Mouse (Mus musculus) small intestine, adult 2 months (tissue): Measurements from ENCODE around the gene Mri1. TPM values are rescaled to one million over a fixed set of nuclear protein-coding genes. Genes with fewer than 3 reads are reported as not detected.

Experiments
- H3K27ac ChIP-seq: fragments of 200-500 bp; 2 replicates; pipeline ENCODE4 v1.5.1; 2012; ENCODE audit warnings: low read depth, low read length, control low read depth, inconsistent platforms; ENCODE audit not compliant: insufficient read depth
- H3K27me3 ChIP-seq: fragments of 200-500 bp; 2 replicates; pipeline ENCODE4 v1.6.1; 2012; ENCODE audit warnings: mild to moderate bottlenecking, moderate library complexity, low read length, inconsistent platforms; ENCODE audit not compliant: control insufficient read depth, insufficient read depth
- H3K36me3 ChIP-seq: fragments of 200-500 bp; 2 replicates; pipeline ENCODE4 v1.6.1; 2012; ENCODE audit warnings: mild to moderate bottlenecking, low read length, control low read depth, inconsistent platforms; ENCODE audit not compliant: control insufficient read depth, insufficient read depth
- H3K4me1 ChIP-seq: fragments of 200-500 bp; 2 replicates; pipeline ENCODE4 v1.6.1; 2012; ENCODE audit warnings: low read length, inconsistent platforms, mixed read lengths; ENCODE audit not compliant: control insufficient read depth, insufficient read depth, insufficient read length
- H3K4me3 ChIP-seq: fragments of 200-500 bp; 2 replicates; pipeline ENCODE4 v1.5.1; 2012; ENCODE audit warnings: low read depth, mild to moderate bottlenecking, control low read depth, inconsistent platforms, low read length, moderate library complexity
- CTCF ChIP-seq: fragments of 200-500 bp; IDR thresholded peaks from 2 replicates; pipeline ENCODE4 v1.5.1; 2012; ENCODE audit warnings: low read depth, mild to moderate bottlenecking, control low read depth, inconsistent platforms, low read length, moderate library complexity, mixed read lengths; ENCODE audit not compliant: insufficient replicate concordance, insufficient read length; ENCODE audit errors: extremely low read depth
- POLR2A ChIP-seq: fragments of 200-500 bp; IDR thresholded peaks from 2 replicates; pipeline ENCODE4 v1.6.1; 2012; ENCODE audit warnings: low read depth, mild to moderate bottlenecking, control low read depth, inconsistent platforms, low read length, moderate library complexity
- WGBS: fragments of 180-500 bp; shearing (Covaris S2); methylation state at CpG from one replicate; pipeline ENCODE4 v1.1.7; 2018; 5-methylcytosine and 5-hydroxymethylcytosine counted together
- polyA plus RNA-seq: library from polyadenylated mRNA; depleted of rRNA; stranded (reverse); fragments of >200 nt; gene quantifications from 2 replicates; pipeline ENCODE4 v1.2.3, GENCODE M21; 2012

Gene Mri1
- polyA plus RNA-seq, 1 experiment, result 76.0 TPM

DNA sequence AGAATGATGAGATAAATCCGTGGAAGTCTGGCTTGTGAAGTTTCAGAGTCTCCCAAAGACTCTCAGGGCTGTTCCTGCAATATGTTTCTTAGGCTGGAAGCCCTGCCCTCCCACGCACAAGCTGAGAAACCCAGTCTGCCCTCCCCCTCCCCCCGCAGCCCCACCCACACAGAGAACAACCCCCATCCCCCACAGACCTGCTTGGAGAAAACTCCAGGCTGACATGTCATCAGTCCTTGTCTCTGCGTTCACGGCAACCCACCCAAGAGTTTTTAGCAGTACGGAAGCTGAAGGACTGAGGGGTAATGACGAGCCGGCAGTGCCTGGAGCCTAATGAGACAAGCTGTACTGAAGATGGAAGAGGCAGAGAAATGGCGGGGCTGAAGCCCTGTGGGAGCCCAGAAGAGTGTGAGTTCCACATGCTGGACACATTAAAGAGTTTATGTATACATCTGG is 27.5 kb upstream of the Mri1 start:
- H3K4me3 ChIP-seq, result peak overlapping the region; percentile 39
- no peaks in the 10 kb centered on the region for H3K36me3 ChIP-seq
- no peaks in the 10 kb centered on the region for H3K27me3 ChIP-seq
- TF ChIP-seq POLR2A (no peak), CTCF (no peak)
- whole genome bisulfite sequencing, result 23% methylated on average over 9 of the region's 9 CpGs
- H3K4me1 ChIP-seq, result no peaks in the 10 kb centered on the region
- peak overlapping the region; percentile 58 for H3K27ac ChIP-seq

DNA sequence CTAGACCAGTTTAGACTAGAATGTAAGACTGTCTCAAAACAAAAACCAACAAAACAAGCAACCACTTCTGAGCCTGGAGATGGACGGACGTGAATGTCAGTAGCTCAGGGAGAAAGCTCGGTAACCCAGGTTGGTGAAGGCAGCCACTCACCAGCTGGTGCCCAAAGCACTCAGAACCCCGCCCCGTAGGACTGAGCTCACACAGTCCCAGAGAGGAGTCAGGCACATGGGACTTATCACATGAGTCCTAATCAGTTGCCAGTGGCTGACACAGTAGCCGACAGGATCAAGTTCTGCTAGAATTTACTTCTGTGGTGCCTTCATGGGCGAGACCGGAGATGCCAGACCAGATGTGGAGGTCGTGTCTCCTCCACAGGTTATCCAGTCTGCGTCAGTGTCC is 23.7 kb upstream of the Mri1 start:
- TF ChIP-seq POLR2A, result no peak
- TF ChIP-seq CTCF, result no peak
- H3K27me3 ChIP-seq, result no peaks in the 10 kb centered on the region
- H3K27ac ChIP-seq, result no peak overlapping the region
- 57% methylated on average over 10 of the region's 10 CpGs for WGBS
- no peaks in the 10 kb centered on the region for H3K4me1 ChIP-seq
- no peak overlapping the region for H3K4me3 ChIP-seq
- no peaks in the 10 kb centered on the region for H3K36me3 ChIP-seq

DNA sequence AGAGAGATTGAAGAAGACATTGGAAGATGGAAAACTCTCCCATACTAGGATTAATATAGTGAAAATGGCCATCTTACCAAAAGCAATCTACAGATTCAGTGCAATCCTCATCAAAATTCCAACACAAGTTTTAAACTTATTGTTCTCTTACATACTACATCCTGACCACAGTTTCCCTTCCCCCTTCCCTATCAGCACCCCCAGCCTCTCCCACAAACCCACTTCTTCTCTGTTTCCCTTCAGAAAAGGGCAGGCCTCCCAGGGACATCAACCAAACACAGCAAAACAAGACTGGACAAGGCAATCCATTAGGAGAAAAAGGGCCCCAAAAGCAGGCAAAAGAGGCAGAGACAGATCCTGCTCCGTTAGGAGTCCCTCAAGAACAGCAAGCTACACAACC is 19.3 kb upstream of the Mri1 start:
- no peaks in the 10 kb centered on the region for H3K4me1 ChIP-seq
- WGBS, result 68% methylated on average over 1 of the region's 1 CpGs
- H3K27ac ChIP-seq, result no peak overlapping the region
- H3K36me3 ChIP-seq, result no peaks in the 10 kb centered on the region
- no peaks in the 10 kb centered on the region for H3K27me3 ChIP-seq
- no peak overlapping the region for H3K4me3 ChIP-seq
- TF ChIP-seq CTCF, result no peak
- TF ChIP-seq POLR2A, result no peak

DNA sequence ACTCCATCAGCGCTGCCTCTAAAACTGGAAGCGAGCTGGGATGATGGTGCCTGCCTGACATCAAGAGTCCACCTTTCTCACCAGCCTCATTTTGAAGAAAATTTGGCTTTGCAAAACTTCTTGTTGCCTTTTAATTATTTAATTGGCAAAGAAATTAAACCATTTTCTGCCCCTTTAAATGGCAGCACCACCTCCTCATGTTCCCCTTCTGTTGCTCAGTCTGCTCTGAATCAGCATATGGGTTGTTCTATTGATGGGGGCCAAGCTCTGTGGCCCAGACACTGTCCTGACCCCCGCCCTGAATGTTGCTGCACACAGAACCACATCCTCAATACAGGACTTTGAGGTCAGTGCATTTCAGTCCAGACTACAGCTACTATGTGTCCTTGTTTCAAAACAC is 16.8 kb upstream of the Mri1 start:
- 79% methylated on average over 3 of the region's 3 CpGs for WGBS

DNA sequence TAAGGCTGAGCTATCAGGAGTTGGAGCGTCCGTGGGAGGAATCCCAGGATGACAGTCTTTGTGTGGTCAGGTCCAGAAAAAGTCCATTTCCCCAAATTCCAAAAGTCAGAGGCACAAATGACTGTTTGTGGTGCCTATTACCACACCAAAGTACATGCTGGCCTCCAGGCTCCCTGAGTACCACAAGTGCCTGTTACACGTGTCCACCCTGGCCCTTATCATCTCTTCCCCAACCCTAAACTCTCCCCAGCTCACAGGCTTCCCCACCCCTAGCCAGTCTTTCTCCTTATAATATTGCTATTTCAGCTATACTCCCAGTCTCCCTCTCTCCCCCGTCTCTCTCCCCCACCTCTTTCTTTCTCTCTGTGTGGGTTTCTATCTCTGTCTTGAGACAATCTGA is 15.2 kb upstream of the Mri1 start:
- Histone ChIP-seq H3K36me3 (no peaks in the 10 kb centered on the region), H3K4me3 (no peak overlapping the region), H3K27ac (no peak overlapping the region), H3K4me1 (peaks cover 3% of the 10 kb centered on the region), H3K27me3 (no peaks in the 10 kb centered on the region)
- 85% methylated on average over 4 of the region's 4 CpGs for WGBS
- TF ChIP-seq CTCF (no peak), POLR2A (no peak)

More for the DNA sequence above, 16.8 kb upstream of the Mri1 start:
- Histone ChIP-seq H3K4me3 (no peak overlapping the region), H3K4me1 (peaks cover 3% of the 10 kb centered on the region), H3K27ac (no peak overlapping the region), H3K36me3 (no peaks in the 10 kb centered on the region), H3K27me3 (no peaks in the 10 kb centered on the region)
- no peak for TF ChIP-seq POLR2A
- no peak for TF ChIP-seq CTCF

DNA sequence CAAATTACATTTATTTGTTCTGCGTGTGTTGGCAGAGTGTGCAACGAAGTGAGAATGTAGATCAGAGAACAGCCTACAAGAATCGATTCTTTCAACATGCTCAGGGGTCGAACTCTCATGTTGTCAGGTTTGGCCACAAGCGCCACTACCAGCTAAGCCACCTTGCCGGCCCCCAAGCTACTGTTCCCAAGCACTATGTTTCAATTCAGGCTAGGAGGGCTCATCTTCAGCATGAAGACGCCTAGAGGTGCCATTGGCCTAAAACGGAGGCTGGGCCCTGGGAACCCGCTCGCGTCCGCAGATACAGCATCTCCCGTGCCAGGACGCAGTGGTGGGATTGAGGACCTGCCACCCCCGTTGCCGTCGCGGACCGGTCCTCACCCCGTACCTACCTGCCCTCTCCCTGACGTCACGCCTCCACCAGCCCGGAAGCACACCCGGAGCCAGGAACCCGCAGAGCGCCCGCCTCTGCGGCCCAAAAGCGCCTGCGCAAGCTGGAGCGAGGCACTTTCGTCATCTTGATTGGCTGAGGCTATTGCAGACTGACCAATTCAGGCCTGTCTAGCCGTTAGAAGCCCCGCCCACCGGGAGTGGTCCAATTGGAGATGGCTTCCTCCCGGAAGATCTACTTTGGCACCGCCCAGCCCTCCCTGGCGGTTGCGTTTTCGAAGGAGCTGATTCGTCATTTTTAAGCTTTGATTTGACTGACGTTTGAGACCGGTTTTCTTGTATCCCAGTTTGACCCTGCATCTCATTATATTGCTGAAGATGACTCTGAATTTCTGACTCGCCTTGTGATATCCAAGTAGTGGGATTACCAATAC is 13.0 kb upstream of the Mri1 start, which contains the start of gene Ccdc130:
TSS of gene Ccdc130 (minus strand) at position 431 of the 824 bp plus-strand sequence.
- H3K27me3 ChIP-seq, result no peaks in the 10 kb centered on the region
- WGBS, result under 1% methylated on average over 44 of the region's 44 CpGs
- H3K27ac ChIP-seq, result peak within 1 kb of the TSS; percentile 68

DNA sequence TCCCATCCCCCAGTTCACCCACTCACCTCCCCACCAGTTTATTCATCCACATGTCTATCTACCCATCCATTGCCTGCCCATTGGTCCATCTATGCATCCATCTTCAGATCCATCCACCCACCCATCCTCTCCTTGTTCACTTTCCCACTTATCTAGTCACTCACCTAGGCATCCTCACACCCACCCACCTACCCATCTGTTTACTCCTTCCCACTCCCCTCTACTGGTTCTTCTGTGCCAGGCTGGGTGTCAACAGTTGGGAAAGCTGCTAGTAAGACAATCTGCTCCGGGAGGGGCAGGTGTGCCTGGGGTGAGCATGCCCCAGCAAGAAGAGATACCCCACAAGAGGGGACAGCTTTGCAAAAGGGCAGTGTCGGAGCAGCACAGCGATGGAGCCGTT is 4.0 kb upstream of the Mri1 start:
- peaks cover 4% of the 10 kb centered on the region for H3K4me1 ChIP-seq
- H3K36me3 ChIP-seq, result peaks cover 47% of the 10 kb centered on the region
- TF ChIP-seq POLR2A, result no peak
- no peak for TF ChIP-seq CTCF
- no peak overlapping the region for H3K27ac ChIP-seq
- WGBS, result 92% methylated on average over 4 of the region's 4 CpGs
- no peak overlapping the region for H3K4me3 ChIP-seq
- H3K27me3 ChIP-seq, result no peaks in the 10 kb centered on the region

More for the DNA sequence above, 13.0 kb upstream of the Mri1 start, which contains the start of gene Ccdc130:
- H3K4me1 ChIP-seq, result peaks cover 3% of the 10 kb centered on the region
- TF ChIP-seq POLR2A (peak; percentile 73), CTCF (peak; percentile 5; the same call in 1 of the 2 replicates)
- peaks cover 12% of the 10 kb centered on the region; the same call in 1 of the 2 replicates for H3K36me3 ChIP-seq
- peak within 1 kb of the TSS; percentile 87 for H3K4me3 ChIP-seq
